Mouse (Mus musculus): ENCODE data around the gene Ptprd.

DNA sequence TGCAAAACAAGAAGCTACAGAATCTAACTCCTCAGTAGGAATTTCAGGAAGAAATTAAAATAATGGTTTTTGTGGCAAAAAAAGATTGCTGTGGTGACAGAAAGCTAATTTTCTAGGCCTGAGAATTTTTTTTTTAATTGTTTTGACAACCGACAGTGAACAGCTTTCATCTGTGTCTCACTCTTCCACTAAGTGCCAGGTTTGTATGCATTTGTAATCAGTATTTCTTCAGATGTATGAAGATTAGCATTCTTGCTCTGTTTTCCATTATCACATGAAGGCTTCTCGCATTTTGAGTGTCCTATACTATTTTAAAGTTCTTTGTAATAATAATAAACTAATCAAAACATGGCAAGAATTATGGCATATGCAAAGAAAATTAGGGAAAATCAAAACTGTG is 513.5 kb downstream of the Ptprd start:
- TF ChIP-seq POLR2A (IDR thresholded peaks at IDR 0.05; ENCODE audit: control insufficient read depth in 1 of 2, insufficient read depth in 1 of 2, low read depth in 1 of 2, low read length in 2 of 2, poor library complexity in 1 of 2) (no peak), TAL1 (IDR thresholded peaks at IDR 0.05; ENCODE audit: low read length) (no peak), NRF1 (IDR thresholded peaks at IDR 0.05; ENCODE audit: insufficient read depth, low read depth, low read length, poor library complexity, severe bottlenecking) (no peak), POLR2AphosphoS5 (IDR thresholded peaks at IDR 0.05; ENCODE audit: borderline replicate concordance, low read depth, low read length) (no peak)

All from MEL (cell line).